Mouse (Mus musculus) heart, embryonic 14.5 days (tissue): ENCODE measurements around the gene Borcs7. TPM values are rescaled to one million over a fixed set of nuclear protein-coding genes. Genes with fewer than 3 reads are reported as not detected.

Source experiments
- ATAC-seq: fragments of 200-750 bp; cut with Nextera tagmentation; 2 replicates; pipeline ENCODE4 v1.8.0; 2017; ENCODE audit warnings: low read depth, moderate TSS enrichment; ENCODE audit not compliant: insufficient number of reproducible peaks, insufficient read depth, low FRiP score
- H3K27ac ChIP-seq, 2 experiments: fragments of 200-500 bp in 1 of 2; fragments of 300-500 bp in 1 of 2; sonication (generic) in 1 of 2; replicated peaks in 1 of 2; 2 replicates each; pipeline ENCODE4 v1.5.1; 2012 to 2014; ENCODE audit warnings: low read depth in 2 of 2, low read length in 2 of 2, control low read depth in 1 of 2, mild to moderate bottlenecking in 1 of 2, mixed read lengths in 1 of 2; ENCODE audit not compliant: control insufficient read depth in 1 of 2, insufficient read depth in 1 of 2
- H3K27me3 ChIP-seq: fragments of 300-500 bp; sonication (generic); 2 replicates; pipeline ENCODE4 v1.6.1; 2014; ENCODE audit warnings: mild to moderate bottlenecking, low read length, control low read depth; ENCODE audit not compliant: control insufficient read depth, insufficient read depth
- H3K36me3 ChIP-seq: fragments of 300-500 bp; sonication (generic); 2 replicates; pipeline ENCODE4 v1.6.1; 2014; ENCODE audit warnings: mild to moderate bottlenecking, control low read depth, low read length, mixed read lengths; ENCODE audit not compliant: control insufficient read depth, insufficient read depth
- H3K4me1 ChIP-seq, 2 experiments: fragments of 200-500 bp in 1 of 2; fragments of 300-500 bp in 1 of 2; sonication (generic) in 1 of 2; 2 replicates each; pipeline ENCODE4 v1.6.1; 2012 to 2014; ENCODE audit warnings: low read length in 2 of 2, control low read depth in 1 of 2, mixed read lengths in 1 of 2; ENCODE audit not compliant: control insufficient read depth in 2 of 2, insufficient read depth in 2 of 2
- H3K4me2 ChIP-seq: fragments of 300-500 bp; sonication (generic); 2 replicates; pipeline ENCODE4 v1.6.1; 2014; ENCODE audit warnings: mild to moderate bottlenecking, low read length
- H3K4me3 ChIP-seq, 2 experiments: fragments of 200-500 bp in 1 of 2; fragments of 300-500 bp in 1 of 2; sonication (generic) in 1 of 2; 2 replicates each; pipeline ENCODE4 v1.5.1; 2012 to 2014; ENCODE audit warnings: low read length in 2 of 2, mild to moderate bottlenecking in 2 of 2, control low read depth in 1 of 2, low read depth in 1 of 2, moderate library complexity in 1 of 2; ENCODE audit not compliant: control insufficient read depth in 1 of 2, insufficient read depth in 1 of 2
- H3K9ac ChIP-seq: fragments of 300-500 bp; sonication (generic); 2 replicates; pipeline ENCODE4 v1.6.1; 2014; ENCODE audit warnings: mild to moderate bottlenecking, low read length
- H3K9me3 ChIP-seq: fragments of 300-500 bp; sonication (generic); 2 replicates; pipeline ENCODE4 v1.6.1; 2016; ENCODE audit warnings: low read length, control low read depth; ENCODE audit not compliant: control insufficient read depth
- WGBS: fragments of 180-500 bp; shearing (Covaris S2); extraction: QIAGEN DNeasy Blood & Tissue Kit; methylation state at CpG from one replicate; pipeline ENCODE4 v1.1.7; 2014; 5-methylcytosine and 5-hydroxymethylcytosine counted together
- polyA plus RNA-seq: library from polyadenylated mRNA; unstranded; fragments of >200 nt; fragmentation: Nextera tagmentation; extraction: Ambion mirVana; gene quantifications from 2 replicates; pipeline ENCODE4 v1.2.1, GENCODE M21; 2014

Borcs7 gene
- polyA plus RNA-seq = 17.9 and 20.0 TPM in 2 replicates

- H3K4me3 ChIP-seq = peak within 1 kb of the TSS; percentile 89 to 95
- peak; percentile 89 for ATAC-seq
- H3K4me2 ChIP-seq = peak within 1 kb of the TSS; percentile 70
- H3K9me3 ChIP-seq = no peaks in the 10 kb centered on the region
- no peaks in the 10 kb centered on the region for H3K27me3 ChIP-seq
- H3K9ac ChIP-seq = peak within 1 kb of the TSS; percentile 93
- 3% methylated on average over 44 of the region's 44 CpGs for WGBS
- H3K27ac ChIP-seq = peak within 1 kb of the TSS; percentile 77 to 82; a peak in 3 of 4 replicates
- H3K36me3 ChIP-seq = peaks cover 11% of the 10 kb centered on the region
- peaks cover 2 to 6% of the 10 kb centered on the region in 2 experiments; a peak in 3 of 4 replicates for H3K4me1 ChIP-seq
Measured at GRCm38 (mm10) chr19:46689460-46690372, at the start of gene Borcs7. Gene Borcs7 (plus strand): TSS chr19:46689906.

GRCm38 (mm10) chr19:46640780-46641179 is 48.9 kb upstream of the Borcs7 start:
- H3K36me3 ChIP-seq = peaks cover 41% of the 10 kb centered on the region
- no peak overlapping the region for H3K4me2 ChIP-seq
- 87% methylated on average over 8 of the region's 8 CpGs for WGBS
- no peak for ATAC-seq
- H3K9ac ChIP-seq = peak overlapping the region; percentile 42
- H3K4me3 ChIP-seq = no peak overlapping the region
- peak overlapping the region in 1 of 2 experiments; percentile 97; a peak in 3 of 4 replicates for H3K27ac ChIP-seq
- peaks cover 68 to 90% of the 10 kb centered on the region in 2 experiments for H3K4me1 ChIP-seq
- no peaks in the 10 kb centered on the region for H3K9me3 ChIP-seq
- no peaks in the 10 kb centered on the region for H3K27me3 ChIP-seq

- Histone ChIP-seq H3K9ac (peak overlapping the region; percentile 42), H3K4me3 (no peak overlapping the region), H3K27ac (peak overlapping the region; percentile 90 to 97), H3K36me3 (peaks cover 48% of the 10 kb centered on the region), H3K4me1 (peaks cover 69 to 90% of the 10 kb centered on the region in 2 experiments), H3K4me2 (peak overlapping the region; percentile 26), H3K27me3 (no peaks in the 10 kb centered on the region), H3K9me3 (no peaks in the 10 kb centered on the region)
- 31% methylated on average over 19 of the region's 19 CpGs for WGBS
- ATAC-seq = peak; percentile 29; the same call in 1 of the 2 replicates
Measured at GRCm38 (mm10) chr19:46641420-46642085, 48.2 kb upstream of the Borcs7 start.

GRCm38 (mm10) chr19:46642136-46642753 is 47.5 kb upstream of the Borcs7 start:
- ATAC-seq = no peak
- 45% methylated on average over 22 of the region's 22 CpGs for WGBS
- peak overlapping the region; percentile 26 for H3K4me2 ChIP-seq
- peak overlapping the region; percentile 42 for H3K9ac ChIP-seq
- H3K4me3 ChIP-seq = no peak overlapping the region
- no peaks in the 10 kb centered on the region for H3K9me3 ChIP-seq
- H3K4me1 ChIP-seq = peaks cover 69 to 93% of the 10 kb centered on the region in 2 experiments
- H3K27ac ChIP-seq = peak overlapping the region; percentile 90 to 97
- H3K36me3 ChIP-seq = peaks cover 51% of the 10 kb centered on the region
- H3K27me3 ChIP-seq = no peaks in the 10 kb centered on the region

- Histone ChIP-seq H3K4me2 (peak overlapping the region; percentile 38), H3K36me3 (peaks cover 53% of the 10 kb centered on the region), H3K4me1 (peaks cover 69 to 96% of the 10 kb centered on the region in 2 experiments)
Measured at GRCm38 (mm10) chr19:46643236-46643635, 46.5 kb upstream of the Borcs7 start.

GRCm38 (mm10) chr19:46644343-46644792 is 45.3 kb upstream of the Borcs7 start:
- Histone ChIP-seq H3K4me1 (peaks cover 66 to 86% of the 10 kb centered on the region in 2 experiments), H3K36me3 (peaks cover 53% of the 10 kb centered on the region), H3K9ac (peak overlapping the region; percentile 55), H3K4me2 (peak overlapping the region; percentile 38), H3K4me3 (no peak overlapping the region), H3K27ac (peak overlapping the region; percentile 86 to 97), H3K9me3 (no peaks in the 10 kb centered on the region), H3K27me3 (no peaks in the 10 kb centered on the region)
- WGBS = 42% methylated on average over 10 of the region's 10 CpGs
- no peak for ATAC-seq

More at GRCm38 (mm10) chr19:46643236-46643635, 46.5 kb upstream of the Borcs7 start:
- peak overlapping the region; percentile 42 for H3K9ac ChIP-seq
- peak overlapping the region; percentile 90 to 97 for H3K27ac ChIP-seq
- WGBS = 33% methylated on average over 5 of the region's 5 CpGs
- no peaks in the 10 kb centered on the region for H3K27me3 ChIP-seq
- no peaks in the 10 kb centered on the region for H3K9me3 ChIP-seq
- no peak overlapping the region for H3K4me3 ChIP-seq
- ATAC-seq = no peak
